Mouse (Mus musculus) telencephalon, adult 2 months (tissue): ENCODE measurements around the gene Zbtb38.

Source experiments
- DNase-seq: peaks from one replicate; pipeline ENCODE4 v3.0.0-alpha.2; 2011; ENCODE audit warnings: low read depth, low spot score

Zbtb38 gene

GRCm38 (mm10) chr9:96715171-96715570, 37.5 kb downstream of the Zbtb38 start:
- no peak for DNase-seq

- no peak for DNase-seq
These were observed 38.9 kb downstream of the Zbtb38 start for GRCm38 (mm10) chr9:96713472-96714390.

DNA sequence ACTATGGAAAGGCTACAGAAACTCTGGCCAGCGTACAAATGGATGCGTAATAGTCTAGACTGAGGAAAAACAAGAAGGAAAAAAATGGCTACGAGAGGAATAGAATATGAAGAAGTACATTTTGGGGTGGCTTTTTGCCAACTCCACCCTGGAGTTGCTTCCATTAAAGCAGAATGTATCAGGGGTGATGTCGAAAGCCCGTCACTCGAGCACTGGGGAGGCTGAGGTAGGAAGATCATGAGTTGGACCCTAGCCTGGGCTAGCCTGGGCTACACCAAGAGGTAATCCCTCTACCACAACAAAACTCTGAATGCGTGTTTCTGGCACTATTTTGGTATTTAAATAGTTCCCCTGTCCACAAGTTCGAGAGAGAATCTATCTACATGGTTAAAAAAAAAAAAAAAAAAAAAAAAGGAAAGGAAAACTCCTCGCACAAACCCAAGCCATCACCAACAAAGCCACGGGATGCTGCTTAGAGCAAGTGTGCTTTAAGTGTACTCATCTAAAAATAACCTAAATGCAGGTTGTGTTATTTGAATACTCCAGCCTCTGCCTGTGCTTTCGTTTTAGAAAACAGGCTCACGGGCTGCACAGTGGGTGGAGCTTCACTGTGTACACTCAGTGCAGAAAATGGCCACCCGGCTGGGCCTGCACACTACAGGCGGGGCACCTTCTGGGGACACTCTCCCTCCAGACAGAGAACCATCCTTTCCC, 39.7 kb downstream of the Zbtb38 start:
- DNase-seq, result no peak

- DNase-seq, result no peak
These were observed 40.6 kb downstream of the Zbtb38 start for GRCm38 (mm10) chr9:96712045-96712444.

GRCm38 (mm10) chr9:96710241-96710946, 42.2 kb downstream of the Zbtb38 start:
- no peak for DNase-seq

- no peak for DNase-seq
These were observed 43.7 kb downstream of the Zbtb38 start for GRCm38 (mm10) chr9:96708905-96709304.

DNA sequence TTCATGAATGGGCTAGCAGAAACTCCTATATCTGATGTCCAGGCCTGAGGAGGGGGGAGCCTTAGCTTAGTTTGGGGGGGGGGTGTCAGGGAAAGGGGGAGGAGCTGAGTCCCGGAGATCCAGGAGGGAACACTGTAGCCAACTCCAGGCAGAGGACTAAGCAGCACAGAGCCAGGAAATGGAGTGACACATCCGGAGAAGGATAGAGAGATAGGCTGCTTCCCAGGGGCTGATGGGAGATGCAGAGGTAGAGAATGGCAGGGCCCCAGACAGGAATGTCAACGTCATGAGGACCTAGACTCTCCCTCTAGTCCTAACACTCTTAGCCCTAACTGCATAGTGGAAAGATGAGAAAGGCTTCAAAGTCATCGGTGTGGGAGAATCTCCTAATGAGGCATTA, 44.7 kb downstream of the Zbtb38 start:
- DNase-seq, result no peak

DNA sequence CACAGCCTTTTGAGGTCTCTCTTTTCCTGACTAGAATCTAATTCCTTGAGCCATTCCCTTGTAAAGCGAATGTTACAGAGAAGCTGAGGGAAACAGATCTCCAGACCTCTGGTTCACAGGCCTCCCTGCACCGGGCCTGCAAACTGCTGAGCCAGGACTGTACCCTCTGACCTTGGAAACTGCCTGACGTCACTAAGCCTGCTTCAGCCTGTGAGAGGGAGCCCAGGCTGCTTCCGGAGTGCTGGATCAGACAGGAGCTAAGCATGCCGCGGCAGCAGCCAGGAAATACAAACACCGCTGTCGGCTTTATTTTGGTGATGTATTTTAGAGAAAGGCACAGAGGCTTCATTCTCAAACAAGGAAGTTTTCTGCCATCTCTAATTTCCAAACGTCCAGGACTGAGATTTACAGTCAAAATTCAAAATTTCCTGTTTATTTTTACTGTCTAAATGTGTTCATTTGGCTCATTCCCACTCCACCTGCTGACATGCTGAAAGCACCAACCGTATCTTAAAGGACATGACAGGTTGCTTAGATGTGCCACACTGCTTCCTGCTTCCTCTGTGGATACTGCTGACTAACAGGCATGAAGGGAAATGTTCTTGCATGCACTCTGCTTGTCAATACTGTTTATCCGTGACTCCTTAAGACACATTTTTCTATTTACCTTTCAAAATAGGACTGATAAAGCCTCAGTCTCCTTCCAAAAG, 46.9 kb downstream of the Zbtb38 start:
- no peak for DNase-seq

DNA sequence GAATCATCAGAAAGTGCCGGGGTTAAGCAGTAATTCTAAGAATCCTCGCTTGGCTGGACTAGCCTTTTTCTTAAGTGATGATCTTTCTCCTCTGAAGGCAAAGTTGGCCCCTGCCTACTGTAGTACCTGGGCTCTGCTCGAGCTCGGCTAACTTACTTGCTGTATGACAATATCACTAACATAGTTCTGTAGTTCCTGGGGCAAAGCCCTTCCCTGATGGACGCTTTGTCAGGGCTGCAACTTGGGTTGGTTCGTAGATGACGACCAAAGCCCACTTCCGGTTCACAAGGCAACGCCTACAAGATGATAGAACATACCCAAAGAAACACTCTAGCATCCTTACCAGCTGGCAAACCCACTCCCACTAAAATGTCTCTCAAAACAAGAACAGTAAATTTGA, 47.7 kb downstream of the Zbtb38 start:
- no peak for DNase-seq

DNA sequence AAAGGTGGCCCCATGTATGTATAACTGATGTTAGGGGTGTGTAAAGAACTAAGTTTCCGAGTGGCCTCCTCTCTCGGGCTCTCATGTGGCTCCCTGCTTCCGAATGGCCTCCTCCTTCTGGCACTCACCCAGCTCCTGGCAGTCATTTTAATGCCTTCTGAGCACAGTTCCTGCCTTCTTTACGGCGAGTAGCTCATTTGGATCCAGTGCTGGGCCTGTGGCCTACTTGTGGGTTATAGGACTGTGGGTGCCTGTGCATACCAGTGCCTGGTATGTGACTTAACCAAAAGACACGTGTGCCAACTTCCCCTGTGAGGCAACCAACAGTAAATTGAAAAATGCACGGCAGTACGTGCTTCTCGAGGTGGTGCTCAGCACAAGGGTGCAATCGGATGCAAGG, 50.7 kb downstream of the Zbtb38 start:
- DNase-seq, result no peak

DNA sequence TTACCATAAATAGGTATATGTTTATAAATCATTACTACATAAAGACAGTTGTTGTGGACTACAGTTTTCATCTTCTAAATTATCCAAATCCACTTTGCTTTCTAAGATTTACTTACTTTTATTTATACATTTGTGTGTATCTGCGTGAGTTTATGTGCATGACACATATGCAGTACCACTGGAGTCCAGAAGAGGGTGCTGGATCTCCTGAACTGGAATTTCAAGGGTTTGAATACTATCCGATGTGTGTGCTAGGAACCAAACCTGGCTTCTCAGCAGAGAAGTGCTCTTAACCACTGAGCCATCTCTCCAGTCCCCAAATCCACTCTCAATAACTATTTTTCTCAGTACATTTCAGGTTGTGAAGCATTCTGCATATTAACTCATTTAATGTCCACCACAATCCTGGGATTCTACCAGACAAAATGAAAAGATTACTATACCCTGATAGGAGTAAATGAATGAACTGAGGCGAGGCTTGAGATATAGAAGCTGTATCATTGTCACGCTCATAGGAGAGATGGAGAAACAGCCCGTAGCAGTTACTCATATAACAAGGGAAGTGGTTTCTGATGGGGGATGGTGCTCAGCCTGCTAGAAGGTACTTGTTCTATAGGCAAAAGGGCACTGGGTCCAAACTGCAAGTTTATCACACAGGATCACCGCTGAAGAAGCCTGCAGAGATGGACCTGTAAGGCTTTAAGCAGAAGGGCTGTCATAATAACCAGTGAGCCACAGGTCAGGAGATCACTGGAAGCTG, 53.2 kb downstream of the Zbtb38 start:
- DNase-seq, result no peak

DNA sequence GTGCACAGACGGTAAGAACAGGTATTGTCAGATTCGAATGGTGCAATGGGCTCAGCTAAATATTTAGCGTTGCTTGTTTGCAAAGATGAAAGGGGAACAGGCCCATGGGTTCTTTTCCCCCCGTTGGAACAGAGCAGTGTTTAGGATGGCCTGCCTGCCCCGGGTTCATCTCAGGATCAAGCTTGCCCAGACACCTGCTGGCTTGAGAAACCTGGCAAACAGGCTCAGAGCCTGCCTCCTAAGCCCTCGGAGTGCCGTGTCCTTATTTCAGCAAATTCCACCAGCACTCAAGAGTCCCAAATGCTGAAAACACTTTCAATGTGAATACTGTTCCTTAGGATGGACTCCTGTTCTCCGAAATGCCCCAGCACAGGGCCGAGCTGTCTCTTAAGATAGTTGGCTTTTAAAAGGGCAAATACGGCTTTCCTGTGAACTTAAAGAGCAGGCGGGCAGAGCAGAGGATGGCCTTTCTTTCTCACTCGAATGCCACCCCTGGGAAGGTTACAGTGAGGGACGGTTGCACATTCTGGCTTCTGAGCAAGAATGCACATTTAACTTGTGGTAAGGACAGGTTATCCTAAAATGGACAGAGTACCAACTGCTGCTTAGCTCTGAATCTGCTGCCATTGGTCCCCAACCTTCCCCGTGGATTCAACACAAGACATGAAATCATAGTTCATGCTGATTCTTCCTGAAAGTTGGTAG, 55.7 kb downstream of the Zbtb38 start:
- DNase-seq, result no peak

DNA sequence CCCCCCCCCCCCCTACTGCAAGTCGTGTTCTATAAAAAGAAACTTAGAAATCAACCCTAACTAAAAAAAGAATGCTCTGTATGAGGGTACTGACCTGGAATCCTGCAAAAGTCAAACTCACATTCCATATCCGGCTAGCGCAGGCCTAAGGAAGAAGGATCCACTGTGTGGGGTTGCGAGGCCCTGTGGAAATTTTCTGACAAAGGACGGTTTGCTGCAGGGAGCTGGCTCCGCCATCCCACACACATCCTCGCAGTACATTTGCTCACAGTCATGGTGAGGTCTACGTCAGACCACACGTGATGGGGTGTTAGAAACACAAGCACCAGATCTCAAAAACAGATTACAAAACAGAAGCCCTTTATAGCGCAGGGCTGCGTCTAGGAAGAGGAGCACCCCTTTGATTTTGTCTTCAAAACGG, 56.5 kb downstream of the Zbtb38 start:
- peak; percentile 94 for DNase-seq

DNA sequence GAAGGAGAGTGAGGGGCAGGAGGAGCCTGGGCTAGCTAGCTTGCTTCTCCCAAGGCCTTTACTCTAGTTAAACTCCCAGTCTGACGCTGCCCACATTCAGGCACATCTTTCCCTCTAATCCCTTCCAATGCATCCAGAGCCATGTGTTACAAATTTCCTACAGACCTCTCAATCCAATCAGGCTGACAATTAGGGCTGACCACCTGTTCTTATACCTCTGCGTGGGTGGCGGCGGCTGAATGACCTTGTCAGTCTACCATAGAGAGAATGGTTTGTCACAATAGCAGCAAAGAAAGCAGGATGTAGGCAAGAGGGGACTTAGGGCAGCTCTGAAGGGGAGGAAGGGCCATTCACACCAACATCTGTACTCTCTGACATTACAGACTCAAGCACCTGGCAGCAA, 62.2 kb downstream of the Zbtb38 start:
- no peak for DNase-seq

DNA sequence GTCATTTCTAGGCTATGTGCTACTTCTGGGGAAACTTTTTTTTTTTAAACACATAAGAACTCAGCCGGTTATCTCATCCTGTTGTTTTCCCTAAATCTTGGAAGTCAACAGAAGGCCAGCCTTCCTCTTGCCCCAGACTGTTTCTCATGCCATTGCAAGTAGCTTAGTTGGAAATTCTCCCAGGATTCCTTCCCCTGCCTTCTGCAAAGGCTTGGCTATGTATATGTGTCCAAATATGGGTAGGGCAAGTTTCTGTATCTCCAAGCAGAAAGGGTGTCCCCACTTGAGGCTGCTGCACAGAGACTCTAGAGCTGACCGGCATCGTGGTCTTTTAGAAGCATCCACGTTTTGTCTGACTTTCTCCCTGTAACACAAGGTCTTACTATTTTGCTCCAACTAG, 63.6 kb downstream of the Zbtb38 start:
- no peak for DNase-seq

GRCm38 (mm10) chr9:96688194-96688875, 64.3 kb downstream of the Zbtb38 start:
- DNase-seq, result no peak

GRCm38 (mm10) chr9:96687591-96688186, 64.9 kb downstream of the Zbtb38 start:
- no peak for DNase-seq

DNA sequence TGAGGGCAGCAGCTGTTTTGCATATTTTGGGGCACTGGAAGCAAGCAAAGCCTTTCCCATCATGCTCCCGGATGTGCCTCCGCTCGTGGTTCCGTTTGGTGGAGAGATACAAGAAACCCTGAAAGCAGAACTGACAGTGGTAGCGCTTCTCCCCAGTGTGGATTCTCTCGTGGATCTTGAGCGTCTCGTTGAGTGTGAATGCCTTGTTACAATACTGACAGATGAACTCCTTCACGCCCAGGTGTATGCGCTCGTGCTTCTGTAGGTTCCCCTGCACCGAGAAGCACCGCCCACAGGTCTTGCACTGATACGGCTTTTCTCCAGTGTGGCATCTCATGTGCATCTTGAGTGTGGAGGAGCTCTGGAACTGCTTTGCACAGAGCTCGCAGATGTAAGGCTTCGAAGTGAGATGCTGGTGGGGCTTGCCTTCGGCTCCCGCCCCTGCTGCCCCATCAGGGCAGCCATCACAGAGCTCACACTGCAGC, 67.0 kb downstream of the Zbtb38 start:
- DNase-seq, result no peak
